Mouse (Mus musculus): ENCODE data around the gene Lcn3. TPM values are rescaled to one million over a fixed set of nuclear protein-coding genes. Genes with fewer than 3 reads are reported as not detected.
"Not testable (repeated sequence)": the region's sequence is repeated elsewhere in the genome, so short reads cannot be mapped to it uniquely, and the experiment has no call there.

Gene Lcn3
- polyA plus RNA-seq (2015; fragmentation: Nextera tagmentation; extraction: Ambion mirVana) = not detected in 2 replicates

DNA sequence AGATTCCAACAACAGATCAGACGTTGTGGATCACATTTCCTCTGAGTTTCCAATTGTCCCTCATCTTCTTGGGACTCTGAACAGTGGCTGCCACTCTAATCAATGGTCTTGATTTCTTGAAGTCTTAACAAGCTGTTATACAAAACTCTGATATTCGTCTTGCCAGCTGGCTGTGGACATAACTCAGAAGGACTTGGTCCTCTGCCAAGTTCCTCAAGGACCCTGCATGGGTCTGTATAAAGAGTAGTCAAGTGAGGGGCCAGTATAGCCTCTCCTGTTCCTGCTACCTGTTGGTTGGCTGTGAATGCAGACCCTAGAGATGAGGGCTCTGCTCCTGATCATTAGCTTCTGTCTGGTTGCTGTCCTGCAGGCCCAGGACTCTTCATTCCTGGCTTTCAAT lies at the start of gene Lcn3:
Gene Lcn3 (plus strand): TSS at position 301 of the 400 bp plus-strand sequence.
- no peak within 1 kb of the TSS for H3K9ac ChIP-seq
- H3K4me3 ChIP-seq = no peak within 1 kb of the TSS
- no peaks in the 10 kb centered on the region for H3K4me1 ChIP-seq (replicated peaks)
- 45% methylated on average over 2 of the region's 2 CpGs for WGBS
- ATAC-seq (ENCODE audit: low FRiP score, low read depth) = no peak
- H3K9me3 ChIP-seq = no peaks in the 10 kb centered on the region
- no peak within 1 kb of the TSS for H3K4me2 ChIP-seq
- no peaks in the 10 kb centered on the region for H3K36me3 ChIP-seq
- H3K27ac ChIP-seq (replicated peaks) = no peak within 1 kb of the TSS
- no peaks in the 10 kb centered on the region for H3K27me3 ChIP-seq

- Histone ChIP-seq H3K9me3 (no peaks in the 10 kb centered on the region), H3K36me3 (no peaks in the 10 kb centered on the region), H3K27ac (replicated peaks) (no peak overlapping the region), H3K4me2 (no peak overlapping the region), H3K4me3 (no peak overlapping the region), H3K9ac (no peak overlapping the region), H3K4me1 (replicated peaks) (no peaks in the 10 kb centered on the region), H3K27me3 (no peaks in the 10 kb centered on the region)
- ATAC-seq (ENCODE audit: low FRiP score, low read depth) = no peak
These were observed 48.1 kb upstream of the Lcn3 start for GRCm38 (mm10) chr2:25717222-25717621.

DNA sequence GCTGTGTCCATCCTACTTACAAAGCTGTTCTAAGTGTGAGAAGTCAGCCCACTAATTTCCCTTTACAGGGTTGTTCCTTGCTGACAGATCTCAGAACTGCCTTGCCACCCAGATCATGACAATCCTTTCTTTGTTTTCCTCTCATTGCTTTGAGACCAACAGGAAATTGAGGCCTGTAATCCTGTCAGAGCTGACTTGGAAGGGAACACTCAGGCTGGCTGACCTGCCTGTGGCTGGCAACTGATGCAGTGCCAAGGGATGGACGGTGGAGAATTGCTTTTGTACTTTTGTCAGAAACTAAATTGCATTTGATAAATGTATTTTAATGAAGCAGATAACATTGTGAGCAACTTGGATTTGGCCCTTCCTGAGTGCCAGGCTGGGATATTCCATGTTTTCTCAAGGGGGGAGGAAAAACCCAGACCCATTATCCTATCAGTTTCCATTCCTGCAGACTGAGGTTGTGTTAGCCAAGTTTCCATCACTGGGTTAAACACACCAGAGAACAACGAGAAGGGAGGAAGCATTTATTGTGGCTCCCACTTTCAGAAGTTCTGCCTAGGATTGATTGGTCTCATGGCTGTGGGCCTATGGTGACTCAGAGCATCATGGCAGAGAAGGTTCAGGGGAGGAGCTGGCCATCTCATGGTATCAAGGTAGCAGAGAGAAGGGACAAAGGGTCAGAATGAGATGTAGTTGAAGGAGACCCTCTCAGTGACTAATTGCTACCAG lies 32.0 kb upstream of the Lcn3 start:
- ATAC-seq (ENCODE audit: low FRiP score, low read depth) = no peak

DNA sequence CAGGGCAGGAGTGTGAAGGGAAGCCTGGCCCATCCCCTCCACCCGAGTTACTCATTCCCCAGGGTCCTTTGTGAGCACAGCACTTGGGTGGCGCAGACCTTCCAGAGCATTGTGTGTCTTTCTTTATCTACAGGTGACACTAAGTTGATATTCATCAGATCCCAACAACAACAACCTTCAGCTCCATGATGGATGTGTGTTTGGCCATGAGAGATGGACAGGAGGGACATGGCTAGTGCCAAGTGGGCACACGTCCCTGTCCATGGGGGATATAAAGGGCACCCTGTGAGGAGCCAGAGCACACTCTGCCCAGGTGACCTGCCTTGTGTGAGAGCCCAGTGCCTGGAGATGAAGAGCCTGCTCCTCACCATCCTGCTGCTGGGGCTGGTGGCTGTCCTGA lies 28.7 kb upstream of the Lcn3 start, which contains the start of gene Obp2b:
Gene Obp2b (plus strand): TSS at position 301 of the 400 bp plus-strand sequence.
- not testable (repeated sequence) for H3K4me3 ChIP-seq; H3K9ac ChIP-seq; H3K4me1 ChIP-seq (replicated peaks); H3K9me3 ChIP-seq; H3K27ac ChIP-seq (replicated peaks); H3K27me3 ChIP-seq; H3K4me2 ChIP-seq; ATAC-seq (ENCODE audit: low FRiP score, low read depth); H3K36me3 ChIP-seq
- WGBS = 75% methylated on average over 3 of the region's 3 CpGs

More for the DNA sequence above, 32.0 kb upstream of the Lcn3 start:
- Histone ChIP-seq H3K9ac (no peak overlapping the region), H3K4me3 (no peak overlapping the region), H3K4me2 (no peak overlapping the region), H3K27ac (replicated peaks) (no peak overlapping the region), H3K4me1 (replicated peaks) (no peaks in the 10 kb centered on the region), H3K36me3 (no peaks in the 10 kb centered on the region), H3K9me3 (no peaks in the 10 kb centered on the region), H3K27me3 (no peaks in the 10 kb centered on the region)
- WGBS = 53% methylated on average over 2 of the region's 2 CpGs

- ATAC-seq (ENCODE audit: low FRiP score, low read depth) = no peak
- H3K36me3 ChIP-seq = no peaks in the 10 kb centered on the region
- H3K4me3 ChIP-seq = no peak overlapping the region
- no peak overlapping the region for H3K9ac ChIP-seq
- H3K9me3 ChIP-seq = no peaks in the 10 kb centered on the region
- H3K4me1 ChIP-seq (replicated peaks) = no peaks in the 10 kb centered on the region
- no peak overlapping the region for H3K27ac ChIP-seq (replicated peaks)
- no peaks in the 10 kb centered on the region for H3K27me3 ChIP-seq
- 66% methylated on average over 1 of the region's 1 CpGs for WGBS
- H3K4me2 ChIP-seq = no peak overlapping the region
These were observed 23.7 kb upstream of the Lcn3 start for GRCm38 (mm10) chr2:25741671-25742070.

GRCm38 (mm10) chr2:25754201-25754600 lies 11.2 kb upstream of the Lcn3 start:
- no peaks in the 10 kb centered on the region for H3K36me3 ChIP-seq
- no peaks in the 10 kb centered on the region for H3K9me3 ChIP-seq
- no peak overlapping the region for H3K4me3 ChIP-seq
- H3K4me2 ChIP-seq = no peak overlapping the region
- H3K9ac ChIP-seq = no peak overlapping the region
- no peaks in the 10 kb centered on the region for H3K27me3 ChIP-seq
- H3K27ac ChIP-seq (replicated peaks) = no peak overlapping the region
- H3K4me1 ChIP-seq (replicated peaks) = no peaks in the 10 kb centered on the region
- WGBS = 91% methylated on average over 1 of the region's 1 CpGs
- ATAC-seq (ENCODE audit: low FRiP score, low read depth) = no peak

- 57% methylated on average over 4 of the region's 4 CpGs for whole genome bisulfite sequencing
- Histone ChIP-seq H3K9ac (no peak overlapping the region), H3K27ac (replicated peaks) (no peak overlapping the region), H3K4me2 (no peak overlapping the region), H3K4me1 (replicated peaks) (no peaks in the 10 kb centered on the region), H3K27me3 (no peaks in the 10 kb centered on the region), H3K4me3 (no peak overlapping the region), H3K36me3 (no peaks in the 10 kb centered on the region), H3K9me3 (no peaks in the 10 kb centered on the region)
- no peak for ATAC-seq (ENCODE audit: low FRiP score, low read depth)
These were observed 7.2 kb upstream of the Lcn3 start for GRCm38 (mm10) chr2:25758064-25758625.

GRCm38 (mm10) chr2:25767764-25768163 lies 2.4 kb downstream of the Lcn3 start:
- no peak overlapping the region for H3K9ac ChIP-seq
- ATAC-seq (ENCODE audit: low FRiP score, low read depth) = no peak
- no peak overlapping the region for H3K27ac ChIP-seq (replicated peaks)
- H3K4me3 ChIP-seq = no peak overlapping the region
- no peaks in the 10 kb centered on the region for H3K36me3 ChIP-seq
- 83% methylated on average over 4 of the region's 4 CpGs for whole genome bisulfite sequencing
- no peak overlapping the region for H3K4me2 ChIP-seq
- H3K27me3 ChIP-seq = no peaks in the 10 kb centered on the region
- H3K4me1 ChIP-seq (replicated peaks) = no peaks in the 10 kb centered on the region
- H3K9me3 ChIP-seq = no peaks in the 10 kb centered on the region

DNA sequence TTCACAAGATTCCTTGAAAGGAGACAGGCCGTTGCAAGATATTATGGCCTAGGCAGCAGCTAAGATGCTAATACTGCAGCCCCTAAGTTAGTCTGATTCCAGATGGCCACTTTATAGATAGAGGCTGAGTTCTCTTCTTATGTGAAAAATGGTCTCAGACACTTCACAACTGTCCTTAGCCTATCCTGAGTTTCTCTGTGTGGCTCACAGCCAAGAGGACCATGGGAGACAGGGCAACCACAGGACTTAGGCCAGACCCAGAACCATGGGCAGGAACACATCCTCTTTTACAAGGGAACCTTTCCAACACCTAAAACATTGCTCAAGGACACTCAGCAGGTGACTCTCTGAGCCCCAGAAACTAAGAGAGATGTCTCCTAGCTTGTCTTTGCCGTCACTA lies 8.1 kb downstream of the Lcn3 start:
- Histone ChIP-seq H3K4me1 (replicated peaks) (no peaks in the 10 kb centered on the region), H3K4me3 (no peak overlapping the region)

DNA sequence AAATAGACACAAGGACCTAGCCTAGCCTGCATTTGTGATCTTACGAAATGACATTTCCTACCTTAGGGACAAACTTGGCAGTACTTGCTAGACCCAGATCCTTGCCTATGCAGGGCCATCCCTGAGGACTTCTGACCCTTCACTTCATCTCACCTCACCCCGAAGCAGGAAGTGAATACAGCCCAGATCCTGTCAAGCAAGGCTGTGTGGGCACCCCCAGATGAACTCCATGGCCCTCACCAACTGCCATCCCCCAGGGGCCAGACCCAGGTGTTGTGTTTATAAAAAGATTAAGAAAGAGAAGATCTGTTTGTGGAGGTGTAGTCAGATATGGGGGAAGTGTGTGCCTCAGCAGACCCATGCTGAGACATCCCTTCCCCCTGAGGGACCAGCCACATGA lies 9.3 kb downstream of the Lcn3 start:
- Histone ChIP-seq H3K9ac (no peak overlapping the region), H3K4me2 (no peak overlapping the region), H3K27ac (replicated peaks) (no peak overlapping the region), H3K4me1 (replicated peaks) (no peaks in the 10 kb centered on the region), H3K36me3 (no peaks in the 10 kb centered on the region), H3K4me3 (no peak overlapping the region), H3K9me3 (no peaks in the 10 kb centered on the region), H3K27me3 (no peaks in the 10 kb centered on the region)
- 83% methylated on average over 2 of the region's 2 CpGs for WGBS
- ATAC-seq (ENCODE audit: low FRiP score, low read depth) = no peak

More for the DNA sequence above, 8.1 kb downstream of the Lcn3 start:
- no peaks in the 10 kb centered on the region for H3K27me3 ChIP-seq
- no peak overlapping the region for H3K4me2 ChIP-seq
- no peak for ATAC-seq (ENCODE audit: low FRiP score, low read depth)
- H3K9me3 ChIP-seq = no peaks in the 10 kb centered on the region
- 90% methylated on average over 2 of the region's 2 CpGs for WGBS
- no peaks in the 10 kb centered on the region for H3K36me3 ChIP-seq
- no peak overlapping the region for H3K9ac ChIP-seq
- H3K27ac ChIP-seq (replicated peaks) = no peak overlapping the region

GRCm38 (mm10) chr2:25775991-25776390 lies 10.6 kb downstream of the Lcn3 start:
- WGBS = 79% methylated on average over 3 of the region's 3 CpGs
- no peak for ATAC-seq (ENCODE audit: low FRiP score, low read depth)
- no peak overlapping the region for H3K4me2 ChIP-seq
- no peak overlapping the region for H3K27ac ChIP-seq (replicated peaks)
- H3K4me1 ChIP-seq (replicated peaks) = no peaks in the 10 kb centered on the region
- no peaks in the 10 kb centered on the region for H3K9me3 ChIP-seq
- H3K27me3 ChIP-seq = no peaks in the 10 kb centered on the region
- H3K36me3 ChIP-seq = no peaks in the 10 kb centered on the region
- no peak overlapping the region for H3K4me3 ChIP-seq
- no peak overlapping the region for H3K9ac ChIP-seq

GRCm38 (mm10) chr2:25776717-25777116 lies 11.3 kb downstream of the Lcn3 start, which contains the start of gene Lcn11:
Gene Lcn11, plus strand, starts transcription at chr2:25777017.
- Histone ChIP-seq H3K4me1 (replicated peaks) (no peaks in the 10 kb centered on the region), H3K27ac (replicated peaks) (no peak within 1 kb of the TSS), H3K4me2 (no peak within 1 kb of the TSS), H3K36me3 (no peaks in the 10 kb centered on the region), H3K4me3 (no peak within 1 kb of the TSS), H3K27me3 (no peaks in the 10 kb centered on the region), H3K9ac (no peak within 1 kb of the TSS), H3K9me3 (no peaks in the 10 kb centered on the region)
- WGBS = 100% methylated on average over 1 of the region's 1 CpGs
- ATAC-seq (ENCODE audit: low FRiP score, low read depth) = no peak
